Mouse (Mus musculus): ENCODE measurements around the gene Myo6. TPM values are rescaled to one million over a fixed set of nuclear protein-coding genes. Genes with fewer than 3 reads are reported as not detected.

Gene Myo6
- polyA plus RNA-seq, 1 experiment from 2014 or later = 8.8 TPM

Other genes starting within 250 kb of the Myo6 start
- 4.1 and 7.8 TPM in 2 replicates for gene Filip1, start 152.2 kb upstream of the Myo6 start, polyA plus RNA-seq (2016; fragmentation: Nextera tagmentation; extraction: Ambion mirVana)
- gene Senp6, start 98.1 kb upstream of the Myo6 start, polyA plus RNA-seq (2016; fragmentation: Nextera tagmentation; extraction: Ambion mirVana) = 48.2 and 49.8 TPM in 2 replicates

Measured in hindbrain, embryonic 10.5 days (tissue).